Comparison of ENCODE assay signal across 12 mouse cellular contexts in the genomic region with DNA sequence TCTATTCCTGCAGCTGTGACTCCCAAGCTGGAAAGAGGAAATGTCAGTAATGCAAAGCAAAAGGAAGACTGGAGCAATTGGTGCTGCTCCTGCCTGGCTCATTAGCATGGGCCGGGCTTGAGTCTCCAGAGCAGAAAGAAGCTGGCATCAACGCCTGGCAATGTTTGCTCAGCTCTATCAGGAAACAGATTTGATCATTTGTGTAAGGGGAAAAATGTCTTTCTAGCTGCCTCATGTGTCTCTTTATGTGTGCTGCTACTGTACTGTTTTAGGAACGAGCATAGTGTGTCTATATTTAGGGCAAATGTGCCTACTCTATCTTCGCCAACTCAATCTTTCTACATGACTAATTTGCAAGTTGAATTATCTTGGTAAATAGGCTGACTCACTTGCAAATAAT.
DNase-seq lines count a peak whose midpoint lies in the region; ATAC-seq and TF ChIP-seq lines count a peak whose summit lies in the region.
"Had no signal": no experiment of that assay in that cellular context is flagged by ENCODE, and none has a peak within 500 bp of the region (broad histone marks: within the 10 kb centered on the region; RNA-seq: fewer than 3 reads in every experiment).

No protein-coding gene starts in this region.

- H3K27me3 ChIP-seq in heart, embryonic 12.5 days (replicated peaks): no peaks in the 10 kb centered on the region
- H3K27me3 ChIP-seq in forebrain, postnatal 0 days (ENCODE audit: insufficient read depth, low read length): no peaks in the 10 kb centered on the region
- H3K27me3 ChIP-seq: megakaryocyte, embryonic 14.5 days had no signal

- intact Hi-C loops in heart, postnatal 10 days (cut with DNase I): no loop called here

- no peak for TF ChIP-seq CTCF in forebrain, postnatal 0 days (IDR thresholded peaks at IDR 0.05; ENCODE audit: low read depth)

- no peak for ATAC-seq in heart, embryonic 12.5 days (ENCODE audit: insufficient number of reproducible peaks, low FRiP score)
- peak; percentile 80 for ATAC-seq in forebrain, postnatal 0 days
- no peak for ATAC-seq in CD4-positive, CD25-positive, alpha-beta regulatory T cell, adult 4 months

- no peaks in the 10 kb centered on the region for H3K4me1 ChIP-seq in heart, embryonic 12.5 days (replicated peaks)
- H3K4me1 ChIP-seq in forebrain, postnatal 0 days (ENCODE audit: insufficient read depth): 0 out of 2 replicates have a peak, but pooled peaks cover 7% of the 10 kb centered on the region
- H3K4me1 ChIP-seq: megakaryocyte, embryonic 14.5 days had no signal

- H3K36me3 ChIP-seq in heart, embryonic 12.5 days: no peaks in the 10 kb centered on the region
- no peaks in the 10 kb centered on the region for H3K36me3 ChIP-seq in forebrain, postnatal 0 days (ENCODE audit: insufficient read depth)

- DNase-seq in heart, postnatal 10 days: peak; percentile 1 to 9
- DNase-seq in forebrain, postnatal 0 days: peak; percentile 73
- peak; percentile 24 to 58 for DNase-seq in layer of hippocampus, postnatal 10 days (ENCODE audit: low spot score in 2 of 2)
- DNase-seq in right cerebral cortex, adult 2 months (ENCODE audit: low spot score in 2 of 2): peak; percentile 52 to 55
- DNase-seq in gastrocnemius, postnatal 25 days: no peak
- DNase-seq in heart, postnatal 4 days: no peak
- DNase-seq: gastrocnemius, postnatal 10 days; kidney, adult 9 months had no signal

- no peaks in the 10 kb centered on the region for H3K9me3 ChIP-seq in heart, embryonic 12.5 days (replicated peaks)
- no peaks in the 10 kb centered on the region for H3K9me3 ChIP-seq in forebrain, postnatal 0 days (ENCODE audit: low read length)

- H3K27ac ChIP-seq in heart, embryonic 12.5 days (ENCODE audit: poor library complexity, severe bottlenecking): no peak overlapping the region
- H3K27ac ChIP-seq in forebrain, postnatal 0 days (ENCODE audit: low read depth, low read length): peak overlapping the region; percentile 57
- H3K27ac ChIP-seq: liver, embryonic 14.5 days had no signal

- no peak overlapping the region for H3K9ac ChIP-seq in heart, embryonic 12.5 days
- H3K9ac ChIP-seq in forebrain, postnatal 0 days: no peak overlapping the region
- H3K9ac ChIP-seq: liver, embryonic 14.5 days had no signal

- H3K4me3 ChIP-seq in heart, embryonic 12.5 days: no peak overlapping the region
- H3K4me3 ChIP-seq in forebrain, postnatal 0 days (ENCODE audit: low read depth, low read length): no peak overlapping the region
- H3K4me3 ChIP-seq: megakaryocyte, embryonic 14.5 days had no signal

- H3K4me2 ChIP-seq in heart, embryonic 12.5 days: no peak overlapping the region
- H3K4me2 ChIP-seq in forebrain, postnatal 0 days (ENCODE audit: low read depth): no peak overlapping the region

- 48% methylated on average over 4 of the region's 4 CpGs for WGBS in heart, embryonic 12.5 days
- 24% methylated on average over 4 of the region's 4 CpGs for WGBS in forebrain, postnatal 0 days

Comparison
In these comparisons a context has a peak if more than half of its experiments do, and no peak if none do; other contexts are left out.
1. DNase-seq: peak in heart, postnatal 10 days (2 of 2), forebrain, postnatal 0 days (single experiment), layer of hippocampus, postnatal 10 days (2 of 2) and right cerebral cortex, adult 2 months (2 of 2); none in gastrocnemius, postnatal 25 days (single experiment) and heart, postnatal 4 days (single experiment).